Mouse (Mus musculus): ENCODE measurements around the gene Tbc1d21. TPM values are rescaled to one million over a fixed set of nuclear protein-coding genes. Genes with fewer than 3 reads are reported as not detected.

Tbc1d21 gene
- polyA plus RNA-seq, 1 experiment = not detected

DNA sequence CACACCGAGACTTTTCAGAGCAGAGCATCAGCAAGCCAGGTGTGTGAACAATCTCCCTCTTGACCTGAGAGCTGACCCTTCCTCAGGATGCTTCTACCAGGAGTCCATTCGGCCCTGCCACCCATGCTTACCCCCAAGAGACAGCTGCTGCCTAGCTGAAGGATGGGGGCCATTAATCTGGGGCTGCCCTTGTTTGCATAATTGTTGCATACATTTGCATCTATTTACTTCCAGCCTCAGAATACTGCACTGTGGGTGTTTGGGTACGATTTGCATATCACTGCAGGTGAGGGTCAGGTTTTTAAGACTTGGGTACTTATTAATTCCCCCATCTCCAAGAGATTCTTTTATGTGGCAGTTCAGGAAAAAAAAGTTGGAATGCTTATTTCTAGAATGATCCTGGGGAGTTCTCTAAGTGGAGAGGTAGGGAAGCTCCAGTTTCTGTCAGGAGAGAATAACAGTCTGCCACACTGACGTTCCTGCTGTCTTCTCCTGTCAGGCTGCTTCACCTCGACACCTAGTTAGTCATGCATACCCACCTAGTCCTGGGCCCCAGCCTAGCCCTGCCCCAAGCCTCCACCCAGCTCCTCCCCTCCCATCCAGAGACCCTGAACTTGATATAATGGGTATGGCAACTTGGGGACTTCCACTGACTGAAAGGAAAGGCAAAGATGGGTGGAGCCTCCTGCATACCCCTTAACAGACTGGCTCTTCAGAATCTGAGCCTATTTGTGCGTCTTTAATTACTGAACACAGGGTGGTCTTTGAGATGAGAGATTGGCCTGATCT, 14.8 kb downstream of the Tbc1d21 start:
- H3K4me3 ChIP-seq (replicated peaks; ENCODE audit: control insufficient read depth, low read depth, low read length) = no peak overlapping the region
- TF ChIP-seq CTCF (IDR thresholded peaks at IDR 0.05; ENCODE audit: control insufficient read depth, insufficient read depth, low read length) (no peak), POLR2A (IDR thresholded peaks at IDR 0.05; ENCODE audit: borderline replicate concordance, control insufficient read depth, low read depth, low read length) (no peak)
- H3K4me1 ChIP-seq (ENCODE audit: control insufficient read depth, insufficient read depth, low read length) = no peaks in the 10 kb centered on the region; the same call in 1 of the 2 replicates
- H3K27ac ChIP-seq (ENCODE audit: control insufficient read depth, insufficient read depth, low read depth, low read length, poor library complexity) = no peak overlapping the region
- WGBS = 59% methylated on average over 6 of the region's 6 CpGs

DNA sequence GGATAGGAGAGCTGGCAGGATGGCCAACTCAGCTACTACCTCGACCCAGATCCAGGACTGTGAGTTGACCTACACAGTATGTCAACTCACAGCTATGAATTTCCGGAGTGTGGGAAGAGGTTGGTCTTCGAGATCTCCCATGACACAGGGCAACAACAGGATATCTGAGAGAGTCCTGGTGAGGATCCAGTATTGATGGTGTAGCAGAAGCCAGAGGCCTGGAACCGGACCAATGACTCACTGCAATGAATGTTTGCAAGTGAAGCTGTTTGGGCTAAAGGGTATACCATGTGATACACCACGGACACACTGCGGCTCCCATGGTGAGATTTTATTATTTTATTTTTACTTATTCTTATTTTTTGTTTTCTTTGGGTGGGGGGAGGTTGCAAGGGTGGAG, 15.6 kb downstream of the Tbc1d21 start:
- no peak for TF ChIP-seq CTCF (IDR thresholded peaks at IDR 0.05; ENCODE audit: control insufficient read depth, insufficient read depth, low read length)
- TF ChIP-seq POLR2A (IDR thresholded peaks at IDR 0.05; ENCODE audit: borderline replicate concordance, control insufficient read depth, low read depth, low read length) = no peak
- H3K4me1 ChIP-seq (ENCODE audit: control insufficient read depth, insufficient read depth, low read length) = no peaks in the 10 kb centered on the region; the same call in 1 of the 2 replicates
- 83% methylated on average over 6 of the region's 6 CpGs for WGBS
- H3K4me3 ChIP-seq (replicated peaks; ENCODE audit: control insufficient read depth, low read depth, low read length) = no peak overlapping the region
- H3K27ac ChIP-seq (ENCODE audit: control insufficient read depth, insufficient read depth, low read depth, low read length, poor library complexity) = no peak overlapping the region

- TF ChIP-seq POLR2A (IDR thresholded peaks at IDR 0.05; ENCODE audit: borderline replicate concordance, control insufficient read depth, low read depth, low read length) (no peak), CTCF (IDR thresholded peaks at IDR 0.05; ENCODE audit: control insufficient read depth, insufficient read depth, low read length) (no peak)
- no peaks in the 10 kb centered on the region; the same call in 1 of the 2 replicates for H3K4me1 ChIP-seq (ENCODE audit: control insufficient read depth, insufficient read depth, low read length)
- WGBS = 68% methylated on average over 6 of the region's 6 CpGs
Observed at GRCm38 (mm10) chr9:58353224-58353623, 17.0 kb downstream of the Tbc1d21 start.

GRCm38 (mm10) chr9:58347795-58348194, 22.5 kb downstream of the Tbc1d21 start:
- Histone ChIP-seq H3K27ac (ENCODE audit: control insufficient read depth, insufficient read depth, low read depth, low read length, poor library complexity) (no peak overlapping the region), H3K4me1 (ENCODE audit: control insufficient read depth, insufficient read depth, low read length) (no peaks in the 10 kb centered on the region; the same call in 1 of the 2 replicates), H3K4me3 (replicated peaks; ENCODE audit: control insufficient read depth, low read depth, low read length) (no peak overlapping the region)
- WGBS = 73% methylated on average over 6 of the region's 6 CpGs
- no peak for TF ChIP-seq CTCF (IDR thresholded peaks at IDR 0.05; ENCODE audit: control insufficient read depth, insufficient read depth, low read length)
- TF ChIP-seq POLR2A (IDR thresholded peaks at IDR 0.05; ENCODE audit: borderline replicate concordance, control insufficient read depth, low read depth, low read length) = no peak

More at GRCm38 (mm10) chr9:58353224-58353623, 17.0 kb downstream of the Tbc1d21 start:
- no peak overlapping the region for H3K27ac ChIP-seq (ENCODE audit: control insufficient read depth, insufficient read depth, low read depth, low read length, poor library complexity)
- no peak overlapping the region for H3K4me3 ChIP-seq (replicated peaks; ENCODE audit: control insufficient read depth, low read depth, low read length)

DNA sequence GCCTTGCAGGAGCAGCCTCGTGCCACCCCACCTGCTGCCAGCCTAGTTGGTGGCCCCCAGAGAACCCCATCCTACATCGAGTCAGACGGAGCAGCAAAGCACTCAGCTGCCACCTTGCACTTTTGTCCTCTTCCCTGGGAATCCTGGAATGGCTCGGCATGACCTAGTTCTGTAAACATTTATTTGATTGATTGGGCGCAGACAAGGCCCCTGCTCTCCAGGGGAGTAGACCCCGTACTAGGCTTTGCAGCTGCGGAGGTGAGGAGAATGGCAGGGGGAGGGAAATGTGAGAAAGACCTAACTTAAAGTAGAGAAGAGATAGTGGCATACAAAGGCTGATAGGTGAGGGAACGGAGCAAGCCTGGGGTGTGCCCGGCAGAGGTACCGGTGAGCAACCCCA, 23.8 kb downstream of the Tbc1d21 start:
- TF ChIP-seq POLR2A (IDR thresholded peaks at IDR 0.05; ENCODE audit: borderline replicate concordance, control insufficient read depth, low read depth, low read length) (no peak), CTCF (IDR thresholded peaks at IDR 0.05; ENCODE audit: control insufficient read depth, insufficient read depth, low read length) (no peak)
- 58% methylated on average over 10 of the region's 10 CpGs for WGBS
- Histone ChIP-seq H3K27ac (ENCODE audit: control insufficient read depth, insufficient read depth, low read depth, low read length, poor library complexity) (no peak overlapping the region), H3K4me1 (ENCODE audit: control insufficient read depth, insufficient read depth, low read length) (no peaks in the 10 kb centered on the region; the same call in 1 of the 2 replicates), H3K4me3 (replicated peaks; ENCODE audit: control insufficient read depth, low read depth, low read length) (no peak overlapping the region)

DNA sequence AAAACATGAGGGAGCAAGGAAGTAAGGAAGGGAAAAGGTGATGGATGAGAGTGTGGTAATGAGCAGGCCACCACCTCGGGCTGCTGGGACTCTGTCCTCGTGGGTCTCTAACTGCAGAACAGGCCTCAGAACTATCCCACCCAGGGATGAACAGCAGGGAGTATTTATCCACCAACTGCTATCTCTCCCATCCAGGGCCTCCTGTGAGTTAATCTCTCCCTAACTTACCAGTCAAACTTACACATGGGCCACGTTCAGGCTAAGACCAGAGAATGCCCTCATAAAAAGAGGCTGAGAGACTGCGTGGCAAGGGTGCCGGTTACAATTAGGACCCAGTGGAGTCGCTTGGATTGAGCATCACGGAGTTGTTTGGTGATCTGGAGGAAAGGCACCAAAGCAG, 24.3 kb downstream of the Tbc1d21 start:
- TF ChIP-seq CTCF (IDR thresholded peaks at IDR 0.05; ENCODE audit: control insufficient read depth, insufficient read depth, low read length) (no peak), POLR2A (IDR thresholded peaks at IDR 0.05; ENCODE audit: borderline replicate concordance, control insufficient read depth, low read depth, low read length) (no peak)
- 60% methylated on average over 7 of the region's 7 CpGs for WGBS
- Histone ChIP-seq H3K4me1 (ENCODE audit: control insufficient read depth, insufficient read depth, low read length) (no peaks in the 10 kb centered on the region; the same call in 1 of the 2 replicates), H3K27ac (ENCODE audit: control insufficient read depth, insufficient read depth, low read depth, low read length, poor library complexity) (no peak overlapping the region), H3K4me3 (replicated peaks; ENCODE audit: control insufficient read depth, low read depth, low read length) (no peak overlapping the region)

DNA sequence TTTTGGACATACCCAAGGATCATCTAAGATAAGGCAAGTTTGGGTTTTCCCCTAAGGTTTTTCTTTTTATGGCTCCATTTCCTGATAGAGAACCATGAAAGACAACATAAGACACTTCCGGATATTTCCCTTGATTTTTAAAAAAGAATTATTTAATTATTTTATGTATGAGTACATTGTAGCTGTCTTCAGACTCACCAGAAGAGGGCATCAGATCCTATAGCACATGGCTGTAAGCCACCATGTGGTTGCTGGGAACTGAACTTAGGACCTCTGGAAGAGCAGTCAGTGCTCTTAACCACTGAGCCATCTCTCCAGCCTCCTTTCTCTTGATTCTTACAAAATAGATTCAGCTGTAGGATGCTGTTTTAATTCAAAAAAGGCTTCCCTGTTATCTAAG, 28.5 kb downstream of the Tbc1d21 start:
- H3K27ac ChIP-seq (ENCODE audit: control insufficient read depth, insufficient read depth, low read depth, low read length, poor library complexity) = no peak overlapping the region
- no peaks in the 10 kb centered on the region for H3K4me1 ChIP-seq (ENCODE audit: control insufficient read depth, insufficient read depth, low read length)
- WGBS = 90% methylated on average over 1 of the region's 1 CpGs
- no peak overlapping the region for H3K4me3 ChIP-seq (replicated peaks; ENCODE audit: control insufficient read depth, low read depth, low read length)
- no peak for TF ChIP-seq POLR2A (IDR thresholded peaks at IDR 0.05; ENCODE audit: borderline replicate concordance, control insufficient read depth, low read depth, low read length)
- TF ChIP-seq CTCF (IDR thresholded peaks at IDR 0.05; ENCODE audit: control insufficient read depth, insufficient read depth, low read length) = no peak

DNA sequence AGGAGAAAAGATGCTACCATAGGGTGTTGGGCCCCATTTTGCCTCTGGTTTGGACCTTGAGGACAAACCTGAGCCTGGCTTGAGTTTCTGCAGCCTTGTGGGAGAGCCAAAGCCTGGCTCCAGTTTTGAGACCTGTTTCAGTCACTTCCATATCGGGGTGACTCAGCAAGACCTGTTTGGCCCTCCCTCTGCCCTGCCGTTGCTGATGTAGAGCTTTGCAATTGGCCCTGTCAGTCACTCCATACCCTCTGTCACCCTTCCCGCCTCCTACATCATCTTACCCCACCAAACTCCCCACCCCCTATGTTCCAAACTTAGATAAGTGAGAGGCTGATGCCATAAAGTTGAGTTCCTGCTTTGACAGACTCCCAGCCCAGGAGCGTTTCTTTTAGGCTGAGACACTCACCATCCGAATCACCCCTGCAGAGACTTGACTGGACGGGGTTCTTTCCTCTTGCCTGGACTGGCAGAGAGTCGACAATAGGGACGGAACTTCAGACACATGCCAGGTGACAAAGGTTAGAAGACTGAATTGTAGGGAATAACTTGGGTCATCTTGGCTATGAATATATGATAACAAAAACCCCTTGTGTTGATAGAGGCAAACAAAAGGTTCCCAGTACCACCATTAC, 33.5 kb downstream of the Tbc1d21 start:
- no peak for TF ChIP-seq POLR2A (IDR thresholded peaks at IDR 0.05; ENCODE audit: borderline replicate concordance, control insufficient read depth, low read depth, low read length)
- no peak for TF ChIP-seq CTCF (IDR thresholded peaks at IDR 0.05; ENCODE audit: control insufficient read depth, insufficient read depth, low read length)
- no peaks in the 10 kb centered on the region for H3K4me1 ChIP-seq (ENCODE audit: control insufficient read depth, insufficient read depth, low read length)
- no peak overlapping the region for H3K27ac ChIP-seq (ENCODE audit: control insufficient read depth, insufficient read depth, low read depth, low read length, poor library complexity)
- 60% methylated on average over 8 of the region's 8 CpGs for WGBS
- H3K4me3 ChIP-seq (replicated peaks; ENCODE audit: control insufficient read depth, low read depth, low read length) = no peak overlapping the region
